In genomic region chr10:23116786-23117410, GRCm38 (mm10) we compare ENCODE assay signal across 7 mouse cellular contexts.
DNase-seq lines count a peak whose midpoint lies in the region; ATAC-seq and TF ChIP-seq lines count a peak whose summit lies in the region.

No protein-coding gene starts in this region.

- TF ChIP-seq CTCF in cerebellum, adult 2 months (IDR thresholded peaks at IDR 0.05; ENCODE audit: borderline replicate concordance, insufficient read depth, low read depth, low read length), result peak; percentile 92
- TF ChIP-seq CTCF in small intestine, adult 2 months (IDR thresholded peaks at IDR 0.05; ENCODE audit: extremely low read depth, insufficient read length, insufficient replicate concordance, low read depth, low read length), result peak; percentile 58; the same call in 1 of the 2 replicates

- no peak overlapping the region for H3K4me3 ChIP-seq in cerebellum, adult 2 months (replicated peaks; ENCODE audit: insufficient read depth, low read depth, low read length)
- no peak overlapping the region for H3K4me3 ChIP-seq in hindbrain, embryonic 13.5 days
- no peak overlapping the region for H3K4me3 ChIP-seq in small intestine, adult 2 months (ENCODE audit: low read depth, low read length)

- no peak for TF ChIP-seq POLR2A in cerebellum, adult 2 months (IDR thresholded peaks at IDR 0.05; ENCODE audit: borderline replicate concordance, insufficient read depth, low read length)
- no peak for TF ChIP-seq POLR2A in small intestine, adult 2 months (IDR thresholded peaks at IDR 0.05; ENCODE audit: low read depth, low read length)

- H3K4me2 ChIP-seq in hindbrain, embryonic 13.5 days, result no peak overlapping the region

- 52% methylated on average over 10 of the region's 10 CpGs for WGBS in cerebellum, adult 2 months
- 48% methylated on average over 10 of the region's 10 CpGs for WGBS in hindbrain, embryonic 13.5 days
- 54% methylated on average over 10 of the region's 10 CpGs for WGBS in small intestine, adult 2 months

- H3K9me3 ChIP-seq in hindbrain, embryonic 13.5 days, result no peaks in the 10 kb centered on the region

- ATAC-seq in hindbrain, embryonic 13.5 days (ENCODE audit: low FRiP score), result peak; percentile 79; the same call in 1 of the 2 replicates

- no peaks in the 10 kb centered on the region for H3K4me1 ChIP-seq in cerebellum, adult 2 months (ENCODE audit: control insufficient read depth, insufficient read depth, low read length)
- H3K4me1 ChIP-seq in hindbrain, embryonic 13.5 days (replicated peaks), result no peaks in the 10 kb centered on the region
- no peaks in the 10 kb centered on the region for H3K4me1 ChIP-seq in small intestine, adult 2 months (ENCODE audit: control insufficient read depth, insufficient read depth, insufficient read length, low read length)

- H3K36me3 ChIP-seq in hindbrain, embryonic 13.5 days, result no peaks in the 10 kb centered on the region
- H3K36me3 ChIP-seq in small intestine, adult 2 months (ENCODE audit: control insufficient read depth, insufficient read depth, low read length), result no peaks in the 10 kb centered on the region

- peak; percentile 86 for DNase-seq in adipocyte (ENCODE audit: low spot score)
- peak; percentile 51 to 63 for DNase-seq in cerebellum, adult 2 months
- peak; percentile 83 for DNase-seq in forelimb bud, embryonic 11.5 days (ENCODE audit: low read depth, low spot score)
- peak; percentile 69 to 71 for DNase-seq in left cerebral cortex, postnatal 10 days (ENCODE audit: extremely low spot score in 1 of 2, low spot score in 2 of 2)
- DNase-seq in mesoderm, embryonic 11.5 days (ENCODE audit: low read depth, low spot score), result peak; percentile 81

- no peaks in the 10 kb centered on the region for H3K27me3 ChIP-seq in cerebellum, adult 2 months (ENCODE audit: control insufficient read depth, insufficient read depth, low read length)
- H3K27me3 ChIP-seq in hindbrain, embryonic 13.5 days, result no peaks in the 10 kb centered on the region
- no peaks in the 10 kb centered on the region; the same call in 1 of the 2 replicates for H3K27me3 ChIP-seq in small intestine, adult 2 months (ENCODE audit: control insufficient read depth, insufficient read depth, low read length)

- H3K9ac ChIP-seq in hindbrain, embryonic 13.5 days, result no peak overlapping the region

- no peak overlapping the region for H3K27ac ChIP-seq in cerebellum, adult 2 months (ENCODE audit: insufficient read depth, low read length)
- H3K27ac ChIP-seq in hindbrain, embryonic 13.5 days, result no peak overlapping the region
- H3K27ac ChIP-seq in small intestine, adult 2 months (ENCODE audit: insufficient read depth, low read depth, low read length), result no peak overlapping the region

- intact Hi-C loops in left cerebral cortex, postnatal 10 days (cut with DNase I), result loop anchor here (2.0 to 5.0 kb wide), 4 partner anchors 280 to 660 kb away; no protein-coding TSS in a partner anchor
